Mouse (Mus musculus) liver, embryonic 12.5 days (tissue): ENCODE measurements around the gene Nell1. TPM values are rescaled to one million over a fixed set of nuclear protein-coding genes. Genes with fewer than 3 reads are reported as not detected.

ENCODE experiments used
- ATAC-seq: fragments of 200-750 bp; cut with Nextera tagmentation; 2 replicates; pipeline ENCODE4 v1.8.0; 2017; ENCODE audit warnings: moderate number of reproducible peaks, mild to moderate bottlenecking, moderate library complexity
- H3K27ac ChIP-seq: fragments of 300-500 bp; sonication (generic); 2 replicates; pipeline ENCODE4 v1.5.1; 2016; ENCODE audit warnings: mild to moderate bottlenecking
- H3K27me3 ChIP-seq: fragments of 300-500 bp; sonication (generic); replicated peaks from 2 replicates; pipeline ENCODE4 v1.6.1; 2016; ENCODE audit warnings: mild to moderate bottlenecking, moderate library complexity
- H3K36me3 ChIP-seq: fragments of 300-500 bp; sonication (generic); 2 replicates; pipeline ENCODE4 v1.6.1; 2016; ENCODE audit warnings: mild to moderate bottlenecking, moderate library complexity
- H3K4me1 ChIP-seq: fragments of 300-500 bp; sonication (generic); 2 replicates; pipeline ENCODE4 v1.6.1; 2016
- H3K4me2 ChIP-seq: fragments of 300-500 bp; sonication (generic); 2 replicates; pipeline ENCODE4 v1.6.1; 2016; ENCODE audit warnings: mild to moderate bottlenecking, moderate library complexity
- H3K4me3 ChIP-seq: fragments of 300-500 bp; sonication (generic); 2 replicates; pipeline ENCODE4 v1.5.1; 2016; ENCODE audit warnings: mild to moderate bottlenecking, moderate library complexity
- H3K9ac ChIP-seq: fragments of 300-500 bp; sonication (generic); 2 replicates; pipeline ENCODE4 v1.6.1; 2016; ENCODE audit warnings: mild to moderate bottlenecking, moderate library complexity
- H3K9me3 ChIP-seq: fragments of 300-500 bp; sonication (generic); replicated peaks from 2 replicates; pipeline ENCODE4 v1.6.1; 2016; ENCODE audit warnings: mild to moderate bottlenecking, moderate library complexity
- WGBS: fragments of 180-500 bp; shearing (Covaris S2); methylation state at CpG from one replicate; pipeline ENCODE4 v1.1.7; 2016; ENCODE audit not compliant: insufficient replicate concordance; 5-methylcytosine and 5-hydroxymethylcytosine counted together
- polyA plus RNA-seq: library from polyadenylated mRNA; unstranded; fragments of >200 nt; fragmentation: Nextera tagmentation; extraction: Ambion mirVana; gene quantifications from 2 replicates; pipeline ENCODE4 v1.2.1, GENCODE M21; 2016

The Nell1 gene
- polyA plus RNA-seq, 1 experiment from 2014 or later: 0.33 TPM

DNA sequence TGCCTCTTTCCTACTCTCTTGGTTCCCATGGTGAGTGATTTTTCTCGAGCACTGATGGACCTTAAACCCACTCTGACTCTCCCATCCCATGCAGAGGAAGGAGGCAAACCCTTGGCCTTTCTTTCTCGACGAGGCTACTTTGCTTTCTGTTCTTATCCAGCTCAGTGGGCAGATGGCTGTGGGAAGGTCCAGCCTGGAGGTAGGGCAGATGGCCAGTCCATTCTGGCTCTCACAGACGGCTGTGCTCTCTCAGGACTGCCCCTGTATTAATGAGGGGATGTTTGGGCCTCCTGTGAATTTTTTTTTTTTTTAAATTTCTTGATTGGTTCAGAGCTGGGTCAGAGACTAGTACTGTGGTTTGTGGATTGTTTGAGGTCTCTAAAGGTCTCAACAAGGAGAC lies 5.1 kb upstream of the Nell1 start:
- Histone ChIP-seq H3K9me3 (no peaks in the 10 kb centered on the region), H3K9ac (no peak overlapping the region), H3K36me3 (no peaks in the 10 kb centered on the region), H3K4me3 (no peak overlapping the region), H3K27me3 (peaks cover 21% of the 10 kb centered on the region), H3K4me1 (no peaks in the 10 kb centered on the region), H3K4me2 (no peak overlapping the region), H3K27ac (no peak overlapping the region)
- WGBS: 50% methylated on average over 4 of the region's 4 CpGs
- no peak for ATAC-seq

GRCm38 (mm10) chr7:49975441-49976121 lies 917 bp downstream of the Nell1 start:
- ATAC-seq: no peak
- peaks cover 71% of the 10 kb centered on the region for H3K27me3 ChIP-seq
- no peaks in the 10 kb centered on the region for H3K36me3 ChIP-seq

DNA sequence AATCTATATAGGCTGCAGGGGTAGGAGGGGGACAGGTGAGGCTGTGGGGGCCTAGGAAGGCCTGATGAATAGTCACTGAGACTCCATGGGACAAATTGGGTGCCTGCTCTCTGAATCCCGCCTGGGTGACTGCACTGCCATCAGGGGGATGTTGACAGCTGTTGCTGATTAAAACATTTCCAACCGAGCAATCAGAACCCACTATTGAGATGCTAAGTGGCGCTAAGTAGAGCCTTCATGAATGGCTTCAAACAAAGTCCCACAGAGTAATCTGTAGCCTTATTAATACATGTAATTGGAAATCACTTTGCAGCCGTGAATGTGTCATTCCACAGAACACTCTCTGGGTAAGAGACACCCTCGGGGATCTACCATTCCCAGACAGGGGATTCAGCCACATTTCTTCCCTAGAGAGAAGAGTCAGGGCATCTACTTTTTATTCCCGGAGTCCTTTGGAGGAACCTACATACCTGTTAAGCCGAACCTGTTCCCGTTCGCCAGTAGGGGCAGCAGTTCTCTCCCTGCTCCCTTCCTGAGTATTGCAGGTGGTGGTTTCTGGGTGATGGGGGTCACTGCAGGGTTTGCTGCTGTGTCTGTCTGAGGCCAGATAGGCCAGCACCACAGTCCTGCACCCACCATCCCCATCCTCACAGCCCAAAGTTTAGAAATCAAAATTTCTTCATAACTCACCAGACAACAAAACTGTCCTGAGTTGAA lies 7.0 kb downstream of the Nell1 start:
- WGBS: 15% methylated on average over 9 of the region's 9 CpGs
- Histone ChIP-seq H3K27ac (no peak overlapping the region), H3K9ac (no peak overlapping the region), H3K9me3 (no peaks in the 10 kb centered on the region), H3K27me3 (peaks cover 28% of the 10 kb centered on the region), H3K4me1 (no peaks in the 10 kb centered on the region), H3K36me3 (no peaks in the 10 kb centered on the region), H3K4me3 (no peak overlapping the region), H3K4me2 (no peak overlapping the region)
- no peak for ATAC-seq

More at GRCm38 (mm10) chr7:49975441-49976121, 917 bp downstream of the Nell1 start:
- Histone ChIP-seq H3K27ac (no peak overlapping the region), H3K4me2 (peak overlapping the region; percentile 58), H3K4me3 (peak overlapping the region; percentile 41), H3K9me3 (no peaks in the 10 kb centered on the region), H3K9ac (no peak overlapping the region), H3K4me1 (no peaks in the 10 kb centered on the region)
- 3% methylated on average over 40 of the region's 40 CpGs for WGBS

- no peak overlapping the region for H3K9ac ChIP-seq
- H3K9me3 ChIP-seq: no peaks in the 10 kb centered on the region
- H3K4me3 ChIP-seq: no peak overlapping the region
- no peak overlapping the region for H3K27ac ChIP-seq
- no peaks in the 10 kb centered on the region for H3K36me3 ChIP-seq
- no peak for ATAC-seq
- no peak overlapping the region for H3K4me2 ChIP-seq
- no peaks in the 10 kb centered on the region for H3K4me1 ChIP-seq
- 41% methylated on average over 6 of the region's 6 CpGs for WGBS
- H3K27me3 ChIP-seq: peaks cover 6% of the 10 kb centered on the region; the same call in 1 of the 2 replicates
Observed at GRCm38 (mm10) chr7:49984698-49985097, 10.0 kb downstream of the Nell1 start.

DNA sequence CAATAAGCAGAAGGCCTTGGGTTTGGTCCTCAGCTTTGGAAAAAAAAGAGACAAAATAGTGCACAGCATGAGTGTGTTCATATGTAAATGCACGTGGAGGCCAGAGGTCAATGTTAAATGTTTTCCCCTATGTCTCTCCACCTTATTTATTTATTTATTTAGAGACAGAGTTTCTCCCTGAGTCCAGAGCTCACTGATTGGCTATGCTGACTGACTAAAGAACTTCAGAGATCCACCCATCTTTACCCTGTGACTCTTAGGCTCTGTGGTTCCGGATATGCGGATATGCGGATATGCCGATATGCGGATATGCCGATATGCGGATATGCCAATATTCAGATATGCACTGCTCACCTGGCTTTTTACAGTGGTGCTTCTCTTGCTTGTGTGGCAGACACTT lies 11.3 kb downstream of the Nell1 start:
- Histone ChIP-seq H3K27ac (no peak overlapping the region), H3K4me2 (no peak overlapping the region), H3K9ac (no peak overlapping the region), H3K36me3 (no peaks in the 10 kb centered on the region), H3K4me1 (no peaks in the 10 kb centered on the region), H3K4me3 (no peak overlapping the region), H3K27me3 (no peaks in the 10 kb centered on the region), H3K9me3 (no peaks in the 10 kb centered on the region)
- no peak for ATAC-seq
- 86% methylated on average over 8 of the region's 8 CpGs for WGBS

DNA sequence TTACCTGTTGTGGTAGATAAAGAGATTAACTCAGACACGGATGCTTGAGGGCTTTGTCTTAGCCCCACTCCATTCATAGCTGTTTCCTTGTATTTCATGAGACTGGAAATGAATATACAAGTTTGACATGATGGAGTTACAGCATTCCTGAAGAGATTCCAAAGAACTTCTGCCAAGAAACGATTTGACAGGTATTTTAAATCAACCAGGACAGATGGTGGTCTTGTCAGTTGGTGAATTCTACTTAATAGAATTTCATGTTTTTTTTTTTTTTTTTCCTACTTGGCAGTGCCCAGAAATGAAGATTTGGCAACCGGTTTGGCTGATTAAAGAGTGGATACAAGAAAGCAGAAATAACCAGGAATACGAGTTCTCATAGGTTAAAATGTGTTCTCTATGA lies 24.7 kb downstream of the Nell1 start:
- no peak overlapping the region for H3K4me3 ChIP-seq
- no peaks in the 10 kb centered on the region for H3K4me1 ChIP-seq
- H3K27ac ChIP-seq: no peak overlapping the region
- no peak overlapping the region for H3K4me2 ChIP-seq
- no peak overlapping the region for H3K9ac ChIP-seq
- WGBS: 43% methylated on average over 4 of the region's 4 CpGs
- H3K27me3 ChIP-seq: no peaks in the 10 kb centered on the region
- no peaks in the 10 kb centered on the region for H3K36me3 ChIP-seq
- no peak for ATAC-seq
- no peaks in the 10 kb centered on the region for H3K9me3 ChIP-seq

DNA sequence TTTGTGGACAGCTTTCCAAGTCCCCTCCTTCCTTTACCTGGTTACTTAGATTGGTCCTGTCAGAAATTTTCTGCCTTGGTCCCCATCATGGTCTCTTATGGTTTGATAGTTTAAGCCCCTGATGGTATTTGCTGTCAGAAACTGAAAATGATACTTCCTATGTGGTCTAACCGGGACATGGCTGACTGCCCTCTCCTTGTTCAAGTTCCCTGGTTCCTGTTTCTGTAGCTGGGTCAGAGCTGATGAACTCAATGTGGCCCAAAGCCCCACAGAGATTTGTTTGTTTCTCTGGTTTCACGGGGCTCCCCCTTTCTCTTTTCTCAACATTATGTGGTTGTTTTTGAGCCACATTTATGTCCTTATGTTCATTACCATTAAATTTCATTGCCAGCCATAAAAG lies 30.6 kb downstream of the Nell1 start:
- no peaks in the 10 kb centered on the region for H3K27me3 ChIP-seq
- H3K4me2 ChIP-seq: no peak overlapping the region
- H3K36me3 ChIP-seq: no peaks in the 10 kb centered on the region
- no peak overlapping the region for H3K27ac ChIP-seq
- no peak overlapping the region for H3K4me3 ChIP-seq
- no peaks in the 10 kb centered on the region for H3K4me1 ChIP-seq
- H3K9me3 ChIP-seq: no peaks in the 10 kb centered on the region
- H3K9ac ChIP-seq: no peak overlapping the region
- no peak for ATAC-seq
- 54% methylated on average over 2 of the region's 2 CpGs for WGBS

DNA sequence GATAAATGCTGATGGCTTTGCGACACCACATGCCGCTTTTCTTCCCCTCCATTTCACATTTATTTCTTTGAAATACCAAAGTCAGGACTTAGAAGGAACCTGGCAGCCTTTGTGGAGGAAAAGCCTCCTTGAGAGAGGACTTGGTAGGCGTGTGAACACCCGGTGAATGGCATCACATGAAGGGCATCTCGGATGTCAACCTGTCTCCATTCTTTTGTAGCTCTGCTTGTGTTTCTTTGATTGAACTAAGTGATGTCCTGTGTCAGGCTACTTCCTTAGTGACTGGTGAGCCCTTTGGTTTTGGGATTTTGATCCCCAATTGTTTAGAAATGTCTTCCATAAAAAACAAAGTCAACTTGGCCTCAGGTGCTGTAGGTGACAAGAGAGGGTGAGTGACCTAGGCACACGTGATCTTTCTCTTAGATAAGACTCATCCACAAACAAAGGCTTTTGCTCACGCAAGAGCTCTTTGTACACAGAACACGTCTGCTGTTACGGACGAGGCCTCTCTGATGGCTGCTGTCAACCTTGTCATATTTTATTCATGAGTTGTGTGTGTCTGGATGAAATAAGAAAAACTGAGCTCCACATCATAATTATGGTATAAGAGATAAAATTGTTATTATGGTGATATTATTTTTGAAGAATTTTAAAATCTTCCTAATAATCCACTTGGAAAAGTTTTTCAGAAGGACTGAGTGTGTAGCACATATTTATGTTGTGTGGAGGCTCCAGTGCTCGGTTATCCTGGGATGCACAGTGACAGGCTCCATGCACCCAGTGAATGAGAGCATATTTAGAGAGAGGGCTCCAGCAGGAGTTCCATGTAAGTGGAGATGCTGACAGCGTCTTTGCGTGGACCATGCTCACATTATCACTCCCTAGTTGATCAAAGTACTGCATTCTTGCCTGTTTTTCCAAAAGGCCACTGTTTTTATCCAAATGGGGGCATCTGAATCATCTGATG lies 60.8 kb downstream of the Nell1 start:
- H3K27ac ChIP-seq: no peak overlapping the region
- no peaks in the 10 kb centered on the region for H3K27me3 ChIP-seq
- H3K4me3 ChIP-seq: no peak overlapping the region
- no peaks in the 10 kb centered on the region for H3K36me3 ChIP-seq
- no peak overlapping the region for H3K4me2 ChIP-seq
- no peaks in the 10 kb centered on the region for H3K9me3 ChIP-seq
- H3K9ac ChIP-seq: no peak overlapping the region
- WGBS: 58% methylated on average over 13 of the region's 13 CpGs
- no peak for ATAC-seq
- H3K4me1 ChIP-seq: no peaks in the 10 kb centered on the region

DNA sequence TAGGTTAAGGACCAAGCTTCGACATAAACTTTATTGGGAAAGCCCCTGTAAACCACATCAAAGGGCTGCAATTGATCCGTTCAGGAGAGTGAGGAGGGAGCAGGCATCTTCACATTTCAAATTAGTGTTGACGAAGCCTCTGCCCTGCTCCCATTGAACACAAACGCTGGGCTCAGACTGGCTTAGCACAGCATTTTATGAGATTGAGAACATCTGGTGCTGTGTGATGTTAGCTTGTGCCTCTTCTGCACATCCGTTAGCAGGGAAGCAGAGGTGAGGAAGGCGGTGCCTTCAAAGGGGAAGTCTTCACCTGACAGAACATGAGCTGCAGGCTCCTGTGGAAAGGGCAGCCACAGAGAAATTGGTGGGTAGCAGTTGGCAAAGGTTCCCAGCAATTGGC lies 66.4 kb downstream of the Nell1 start:
- ATAC-seq: no peak

DNA sequence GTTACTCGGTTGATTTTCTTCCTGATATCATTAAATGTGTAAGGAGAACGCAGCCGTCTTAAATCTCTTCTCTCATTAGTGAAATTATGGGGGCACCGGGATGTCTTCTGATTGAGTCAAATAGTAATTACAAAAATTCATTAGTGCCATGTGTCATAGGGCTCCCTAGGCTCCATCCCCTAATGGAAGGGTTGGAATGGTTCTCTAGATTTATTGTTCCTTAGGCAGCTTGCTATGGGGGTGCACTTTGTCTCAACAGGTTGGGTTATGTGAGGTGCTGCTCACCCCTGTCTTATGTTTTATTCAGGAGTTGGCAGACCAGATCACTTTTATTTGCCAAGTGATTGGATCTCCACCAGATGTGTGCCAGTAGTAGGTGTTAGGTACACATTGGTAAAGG lies 75.5 kb downstream of the Nell1 start:
- Histone ChIP-seq H3K4me2 (no peak overlapping the region), H3K36me3 (no peaks in the 10 kb centered on the region), H3K27me3 (no peaks in the 10 kb centered on the region), H3K4me3 (no peak overlapping the region), H3K9me3 (no peaks in the 10 kb centered on the region), H3K9ac (no peak overlapping the region), H3K27ac (no peak overlapping the region), H3K4me1 (no peaks in the 10 kb centered on the region)
- 74% methylated on average over 4 of the region's 4 CpGs for WGBS
- ATAC-seq: no peak

More for the DNA sequence above, 66.4 kb downstream of the Nell1 start:
- H3K9ac ChIP-seq: no peak overlapping the region
- H3K27me3 ChIP-seq: no peaks in the 10 kb centered on the region
- H3K9me3 ChIP-seq: no peaks in the 10 kb centered on the region
- H3K36me3 ChIP-seq: no peaks in the 10 kb centered on the region
- no peak overlapping the region for H3K27ac ChIP-seq
- no peak overlapping the region for H3K4me2 ChIP-seq
- no peak overlapping the region for H3K4me3 ChIP-seq
- no peaks in the 10 kb centered on the region for H3K4me1 ChIP-seq
- 45% methylated on average over 6 of the region's 6 CpGs for WGBS

DNA sequence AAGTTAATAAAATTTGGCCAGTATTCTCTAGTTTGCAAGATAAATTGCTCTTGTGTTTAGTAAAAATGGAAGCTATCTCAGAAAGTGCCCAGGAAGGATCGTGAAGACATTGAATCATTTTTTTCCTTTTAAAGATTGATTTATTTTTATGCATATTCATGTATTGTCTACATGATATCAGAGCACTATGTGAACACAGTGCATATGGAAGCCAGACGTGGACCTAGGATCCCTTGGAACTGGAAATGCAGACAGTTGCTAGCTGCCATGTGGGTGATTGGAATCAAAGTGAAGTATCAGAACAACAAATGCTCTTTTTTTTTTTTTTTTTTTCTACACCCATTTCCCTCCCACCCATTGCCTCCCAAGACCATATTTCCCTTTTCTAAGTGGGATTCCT lies 79.0 kb downstream of the Nell1 start:
- no peaks in the 10 kb centered on the region for H3K9me3 ChIP-seq
- no peak overlapping the region for H3K4me2 ChIP-seq
- WGBS: 68% methylated on average over 2 of the region's 2 CpGs
- no peaks in the 10 kb centered on the region for H3K36me3 ChIP-seq
- H3K27ac ChIP-seq: no peak overlapping the region
- ATAC-seq: no peak
- H3K27me3 ChIP-seq: no peaks in the 10 kb centered on the region
- H3K4me1 ChIP-seq: no peaks in the 10 kb centered on the region
- H3K4me3 ChIP-seq: no peak overlapping the region
- no peak overlapping the region for H3K9ac ChIP-seq

DNA sequence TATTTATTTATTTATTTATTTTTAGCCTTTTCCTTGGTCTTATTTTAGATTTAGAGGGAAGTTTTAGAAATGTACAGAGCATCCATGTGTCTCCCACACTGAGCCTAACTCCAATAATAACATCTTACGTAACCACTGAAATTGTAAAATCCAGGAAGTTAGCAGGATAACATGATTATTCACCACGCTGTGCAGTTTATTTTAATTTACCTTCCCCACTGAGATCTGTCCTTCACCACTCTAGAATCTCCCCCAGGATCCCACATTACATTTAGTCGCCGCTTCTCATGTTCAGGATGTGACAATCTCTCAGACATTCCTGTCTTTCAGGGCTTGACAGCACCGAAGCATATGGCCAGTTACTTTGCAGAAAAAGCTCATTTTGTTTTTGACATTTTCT lies 119.8 kb downstream of the Nell1 start:
- no peak overlapping the region for H3K27ac ChIP-seq
- no peak overlapping the region for H3K4me2 ChIP-seq
- H3K9me3 ChIP-seq: no peaks in the 10 kb centered on the region
- no peak for ATAC-seq
- no peak overlapping the region for H3K9ac ChIP-seq
- 71% methylated on average over 5 of the region's 5 CpGs for WGBS
- no peaks in the 10 kb centered on the region for H3K27me3 ChIP-seq
- H3K4me1 ChIP-seq: no peaks in the 10 kb centered on the region
- H3K4me3 ChIP-seq: no peak overlapping the region
- H3K36me3 ChIP-seq: no peaks in the 10 kb centered on the region
